Mouse (Mus musculus) kidney, postnatal 4 days (tissue): ENCODE measurements around the gene Gsdma3.
"Not testable (repeated sequence)": the region's sequence is repeated elsewhere in the genome, so short reads cannot be mapped to it uniquely, and the experiment has no call there.

Experiments
- DNase-seq, 2 experiments: peaks; one replicate each; pipeline ENCODE4 v3.0.0; 2021; ENCODE audit warnings: mixed read lengths in 2 of 2

Gene Gsdma3

DNA sequence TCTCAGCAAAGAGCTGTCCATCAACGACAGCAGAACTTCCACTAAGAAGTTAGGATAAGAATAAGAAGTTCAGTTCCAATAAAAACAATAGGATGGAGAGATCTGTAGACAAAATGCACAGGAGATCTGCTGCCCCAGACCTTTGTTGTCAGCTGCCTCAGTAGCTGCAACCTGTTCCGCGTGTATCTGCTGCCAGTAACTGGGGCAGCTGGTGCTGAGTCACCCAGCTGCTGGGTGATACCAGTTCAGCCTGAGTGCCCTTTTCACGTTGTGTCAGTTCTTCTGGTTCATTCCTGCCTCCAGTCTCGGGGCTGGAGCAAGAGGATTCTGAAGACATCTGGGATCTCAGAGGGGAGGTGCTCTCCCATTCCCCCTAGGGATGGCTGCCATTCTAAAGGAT, 45.7 kb downstream of the Gsdma3 start:
- DNase-seq, result no peak

DNA sequence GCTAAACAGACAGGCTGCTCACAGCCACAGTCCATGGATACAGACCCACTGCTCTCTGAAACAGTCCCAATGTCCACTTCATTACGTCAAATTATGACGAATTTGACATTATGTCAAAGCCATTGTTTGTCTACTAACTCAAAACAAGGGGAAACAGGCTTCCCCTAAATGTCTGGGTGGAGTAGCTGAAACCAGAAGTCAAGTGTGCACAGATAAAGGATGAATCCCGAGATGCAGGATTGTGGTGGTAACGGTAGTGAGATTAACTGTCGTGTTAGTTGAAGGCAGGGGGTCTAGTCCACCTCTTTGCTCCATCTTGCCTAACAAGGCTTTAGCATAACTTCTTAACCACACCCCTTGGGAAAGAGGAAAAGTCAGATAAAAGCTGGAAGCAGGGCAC, 46.3 kb downstream of the Gsdma3 start:
- DNase-seq, result no peak

DNA sequence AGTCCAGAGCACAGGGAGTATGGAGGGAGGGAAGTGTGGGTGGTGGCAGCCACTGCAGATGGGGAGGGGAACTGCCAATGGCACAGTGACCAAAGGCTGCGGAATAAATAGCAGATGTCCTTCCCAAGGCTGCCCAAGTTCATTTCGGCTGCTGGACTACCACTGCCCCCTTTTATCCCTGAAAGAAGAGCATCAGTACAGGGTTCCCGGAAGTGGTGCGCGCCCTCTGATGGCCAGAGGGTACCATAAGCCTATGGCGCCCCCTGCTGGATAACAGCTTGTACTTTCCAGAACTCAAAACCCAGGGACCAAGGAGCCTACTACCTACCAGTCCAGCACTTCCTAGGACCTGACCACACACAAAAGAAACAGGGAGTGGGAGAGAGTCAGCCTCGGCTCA, 47.0 kb downstream of the Gsdma3 start:
- peak; percentile 74 to 82 for DNase-seq

DNA sequence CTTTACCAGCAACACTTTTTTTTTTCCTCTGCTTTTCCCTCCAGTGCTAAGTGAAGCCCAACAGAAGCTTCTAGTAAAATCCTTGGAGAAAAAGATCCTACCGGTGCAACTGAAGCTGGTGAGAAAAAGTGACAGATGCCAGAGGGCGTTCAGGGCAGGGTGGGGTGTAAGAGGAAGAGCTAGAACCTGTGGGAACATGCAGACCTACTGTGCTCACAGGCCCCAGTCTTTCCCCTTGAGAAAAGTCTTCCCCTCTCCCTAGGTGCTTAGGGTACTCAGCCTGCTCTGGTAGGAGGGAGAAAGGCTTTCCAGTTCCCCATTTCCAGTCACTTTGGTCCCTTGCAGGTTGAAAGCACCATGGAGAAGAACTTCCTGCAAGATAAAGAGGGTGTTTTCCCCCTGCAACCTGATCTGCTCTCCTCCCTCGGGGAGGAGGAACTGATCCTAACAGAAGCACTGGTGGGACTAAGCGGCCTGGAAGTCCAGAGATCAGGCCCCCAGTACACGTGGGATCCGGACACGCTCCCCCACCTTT, 49.7 kb downstream of the Gsdma3 start:
- no peak for DNase-seq

DNA sequence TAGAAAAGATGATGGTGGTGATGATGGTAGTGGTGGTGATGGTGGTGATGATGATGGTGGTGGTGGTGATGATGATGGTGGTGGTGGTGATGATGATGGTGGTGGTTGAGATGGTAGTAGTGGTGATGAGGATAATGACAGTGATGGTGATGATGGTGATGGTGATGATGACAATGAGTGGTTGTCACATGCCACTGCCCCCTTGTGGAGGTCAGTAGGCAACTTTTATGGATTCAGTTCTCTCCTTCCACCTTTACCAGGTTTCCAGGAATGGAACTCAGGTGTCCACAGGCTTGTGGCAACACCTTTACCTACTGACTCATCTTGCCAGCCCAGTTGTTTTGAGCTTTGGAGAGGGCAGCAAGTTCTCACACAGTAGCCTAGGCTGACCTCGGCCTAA, 53.9 kb downstream of the Gsdma3 start:
- no peak for DNase-seq

DNA sequence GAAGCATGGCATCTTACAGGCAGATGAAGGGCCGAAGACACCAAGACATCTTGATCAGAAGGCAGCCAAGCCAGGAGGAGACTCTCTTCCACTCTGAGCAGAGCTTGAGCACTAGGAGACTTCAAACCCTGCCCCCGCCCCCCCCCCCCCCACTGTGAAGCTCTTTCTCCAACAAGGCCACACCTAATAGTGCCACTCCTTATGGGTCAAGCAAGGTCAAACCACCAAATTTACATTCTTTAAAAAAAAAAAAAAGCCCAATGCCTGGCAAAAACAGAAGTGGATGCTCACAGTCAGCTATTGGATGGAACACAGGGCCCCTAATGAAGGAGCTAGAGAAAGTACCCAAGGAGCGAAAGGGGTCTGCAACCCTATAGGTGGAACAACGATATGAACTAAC, 54.4 kb downstream of the Gsdma3 start:
- DNase-seq, result not testable (repeated sequence)

DNA sequence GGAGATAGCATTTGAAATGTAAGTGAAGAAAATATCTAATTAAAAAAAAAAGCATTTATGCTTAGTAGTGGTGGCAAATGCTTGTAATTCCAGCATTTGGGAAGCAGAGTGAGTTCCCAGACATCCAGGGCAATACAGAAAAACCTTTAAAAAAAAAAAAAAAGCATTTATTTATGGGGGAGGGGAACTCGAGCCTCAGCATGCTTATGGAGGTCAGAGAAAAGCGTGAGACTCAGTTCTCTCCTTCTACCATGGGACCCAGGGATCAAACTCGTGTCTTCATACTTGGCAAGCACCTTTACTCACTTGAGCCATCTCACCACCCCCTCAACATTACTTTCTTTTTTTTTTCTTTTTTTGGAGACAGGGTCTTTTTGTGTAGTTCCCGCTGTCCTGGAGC, 55.0 kb downstream of the Gsdma3 start:
- DNase-seq, result no peak

DNA sequence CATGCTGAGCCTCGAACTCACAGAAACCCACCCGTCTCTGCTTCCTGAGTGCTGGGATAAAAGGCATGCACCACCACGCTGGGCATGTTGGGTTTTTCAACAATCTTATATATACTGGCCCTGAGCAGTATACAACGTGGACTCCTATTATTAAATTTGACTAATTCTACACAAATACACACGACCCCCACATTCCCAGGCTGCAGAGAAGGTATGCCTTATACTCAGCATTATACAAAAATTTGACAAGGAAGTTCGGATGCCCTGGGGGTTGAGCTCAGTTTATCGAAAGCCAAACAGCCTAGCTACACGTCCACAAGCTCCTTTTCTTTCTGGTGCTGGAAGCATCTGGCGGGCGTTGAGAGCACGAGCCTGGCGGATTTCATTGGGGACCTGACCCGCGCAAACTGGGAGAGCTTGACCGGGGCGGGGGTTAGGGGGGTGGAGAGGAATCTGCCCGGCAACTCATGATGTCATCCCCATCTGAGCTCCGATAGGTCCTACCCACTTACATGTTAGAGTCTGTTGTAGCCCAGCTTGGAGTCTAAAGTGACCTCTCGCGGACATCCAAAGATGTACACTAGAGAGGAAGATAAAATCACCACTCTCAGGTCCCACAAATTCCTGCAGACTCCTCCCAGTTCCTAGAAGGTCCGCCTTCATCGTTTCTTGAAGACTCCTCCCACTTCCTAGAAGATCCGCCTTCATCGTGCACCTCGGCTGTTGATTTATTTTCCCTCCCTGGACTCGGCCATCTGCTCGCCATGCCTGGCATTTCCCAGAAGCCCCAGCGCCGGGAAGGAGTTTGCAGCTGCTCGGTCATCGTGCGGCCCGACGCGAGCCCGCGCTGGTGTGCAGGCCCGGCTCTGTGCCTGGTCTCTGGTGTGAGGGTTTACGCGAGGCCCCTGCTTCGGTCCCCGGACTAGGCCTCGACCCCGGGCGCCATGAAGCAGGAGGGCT, 55.9 kb downstream of the Gsdma3 start, which contains the start of gene Psmd3:
Gene Psmd3 (plus strand): TSS at position 769 of the 960 bp plus-strand sequence.
- DNase-seq, result peak; percentile 97

DNA sequence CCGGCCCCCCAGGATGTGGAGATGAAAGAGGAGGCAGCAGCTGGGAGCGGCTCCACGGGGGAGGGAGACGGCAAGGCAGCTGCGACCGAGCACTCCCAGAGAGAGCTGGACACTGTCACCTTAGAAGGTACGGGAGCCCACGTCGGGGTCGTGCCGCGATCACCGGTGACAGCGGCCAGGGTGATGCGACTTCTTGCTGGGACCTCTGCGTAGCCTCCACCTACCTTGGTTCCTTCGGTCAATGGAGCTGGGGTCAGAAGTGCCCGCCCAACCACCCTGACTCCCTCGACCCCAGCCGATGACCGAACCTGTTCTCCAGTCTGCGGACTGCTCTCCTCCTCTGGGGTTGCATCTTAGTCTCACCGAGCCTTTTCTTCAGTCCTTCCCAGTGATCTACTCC, 56.7 kb downstream of the Gsdma3 start:
- DNase-seq, result no peak

DNA sequence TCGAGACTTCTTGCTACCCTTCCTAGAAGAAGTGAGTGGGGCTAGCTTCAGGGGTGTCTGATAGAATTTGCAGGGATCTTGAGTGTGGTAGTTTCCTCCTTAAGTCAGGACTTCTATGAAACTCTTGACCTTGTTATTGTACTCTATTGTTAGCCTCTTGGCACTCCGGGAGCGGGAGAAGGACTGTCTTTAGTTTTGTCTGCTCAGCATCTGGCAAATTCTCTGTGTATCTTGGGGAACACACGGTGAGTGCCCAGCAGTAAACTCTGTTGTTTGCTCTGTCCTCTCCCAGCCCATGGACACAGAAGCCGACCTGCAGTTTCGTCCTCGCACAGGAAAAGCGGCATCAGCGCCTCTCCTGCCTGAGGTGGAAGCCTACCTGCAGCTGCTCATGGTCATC, 59.5 kb downstream of the Gsdma3 start:
- DNase-seq, result no peak

DNA sequence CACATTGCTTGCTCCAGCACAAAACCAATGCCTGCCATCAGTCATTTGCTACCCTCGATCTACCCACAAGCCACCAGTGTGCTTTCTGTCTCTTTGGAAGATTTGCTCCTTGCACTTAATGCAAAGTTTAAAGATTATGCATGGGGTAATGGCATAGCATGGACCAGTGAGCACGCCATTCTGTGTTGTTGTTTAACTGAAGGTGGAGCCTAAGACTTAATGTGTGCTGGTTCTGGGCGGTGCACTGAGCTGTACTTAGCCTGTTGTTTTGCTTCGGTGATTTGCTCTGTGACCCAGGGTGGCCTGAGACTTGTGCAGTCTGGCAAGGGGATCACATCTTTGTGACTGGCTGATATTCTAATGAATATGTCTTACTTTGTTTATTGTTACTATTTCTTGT, 60.8 kb downstream of the Gsdma3 start:
- peak; percentile 50 to 69 for DNase-seq
